Mouse (Mus musculus) adrenal gland, adult (tissue): Measurements from ENCODE around the gene Zfp740.

Experiments
- DNase-seq, 2 experiments: peaks; one replicate each; pipeline ENCODE4 v3.0.0; 2022 to 2023; ENCODE audit warnings: low spot score in 1 of 2; ENCODE audit not compliant: inconsistent age in 2 of 2

The Zfp740 gene

GRCm38 (mm10) chr15:102192271-102192812, 10.7 kb upstream of the Zfp740 start:
- DNase-seq: peak in 1 of 2 experiments; percentile 35

GRCm38 (mm10) chr15:102192820-102193386, 10.1 kb upstream of the Zfp740 start:
- no peak for DNase-seq

GRCm38 (mm10) chr15:102193652-102194051, 9.4 kb upstream of the Zfp740 start:
- peak in 1 of 2 experiments; percentile 42 for DNase-seq

- no peak for DNase-seq
These were observed 8.6 kb upstream of the Zfp740 start for GRCm38 (mm10) chr15:102194439-102194838.

- DNase-seq: peak in 1 of 2 experiments; percentile 57
These were observed 7.7 kb upstream of the Zfp740 start for GRCm38 (mm10) chr15:102195373-102195772.

GRCm38 (mm10) chr15:102198841-102199240, 4.2 kb upstream of the Zfp740 start:
- DNase-seq: peak in 1 of 2 experiments; percentile 44

GRCm38 (mm10) chr15:102203835-102204381, 859 bp downstream of the Zfp740 start:
- peak; percentile 80 to 89 for DNase-seq

GRCm38 (mm10) chr15:102204674-102205505, 1.8 kb downstream of the Zfp740 start, which contains the start of gene Csad:
Gene Csad, minus strand, starts transcription at chr15:102204724.
- peak; percentile 42 to 67 for DNase-seq

GRCm38 (mm10) chr15:102205779-102206178, 2.7 kb downstream of the Zfp740 start:
- peak in 1 of 2 experiments; percentile 66 for DNase-seq

- DNase-seq: no peak
These were observed 4.3 kb downstream of the Zfp740 start for GRCm38 (mm10) chr15:102207351-102207750.

- no peak for DNase-seq
These were observed 5.1 kb downstream of the Zfp740 start for GRCm38 (mm10) chr15:102208092-102208561.

GRCm38 (mm10) chr15:102209114-102209513, 6.1 kb downstream of the Zfp740 start:
- no peak for DNase-seq

- peak in 1 of 2 experiments; percentile 30 for DNase-seq
These were observed 7.8 kb downstream of the Zfp740 start for GRCm38 (mm10) chr15:102210816-102211215.

- peak in 1 of 2 experiments; percentile 29 for DNase-seq
These were observed 8.8 kb downstream of the Zfp740 start for GRCm38 (mm10) chr15:102211895-102212294.

- no peak for DNase-seq
These were observed 11.1 kb downstream of the Zfp740 start for GRCm38 (mm10) chr15:102214132-102214531.

- DNase-seq: no peak
These were observed 12.6 kb downstream of the Zfp740 start for GRCm38 (mm10) chr15:102215624-102216023.

- peak in 1 of 2 experiments; percentile 64 for DNase-seq
These were observed 13.6 kb downstream of the Zfp740 start for GRCm38 (mm10) chr15:102216459-102217228.

GRCm38 (mm10) chr15:102217325-102217724, 14.3 kb downstream of the Zfp740 start:
- peak in 1 of 2 experiments; percentile 42 for DNase-seq

- DNase-seq: no peak
These were observed 19.3 kb downstream of the Zfp740 start for GRCm38 (mm10) chr15:102222386-102222785.

- DNase-seq: peak; percentile 85 to 94
These were observed 21.3 kb downstream of the Zfp740 start for GRCm38 (mm10) chr15:102224186-102224991.
